8 mouse cellular contexts compared by ENCODE assay signal in the genomic region with DNA sequence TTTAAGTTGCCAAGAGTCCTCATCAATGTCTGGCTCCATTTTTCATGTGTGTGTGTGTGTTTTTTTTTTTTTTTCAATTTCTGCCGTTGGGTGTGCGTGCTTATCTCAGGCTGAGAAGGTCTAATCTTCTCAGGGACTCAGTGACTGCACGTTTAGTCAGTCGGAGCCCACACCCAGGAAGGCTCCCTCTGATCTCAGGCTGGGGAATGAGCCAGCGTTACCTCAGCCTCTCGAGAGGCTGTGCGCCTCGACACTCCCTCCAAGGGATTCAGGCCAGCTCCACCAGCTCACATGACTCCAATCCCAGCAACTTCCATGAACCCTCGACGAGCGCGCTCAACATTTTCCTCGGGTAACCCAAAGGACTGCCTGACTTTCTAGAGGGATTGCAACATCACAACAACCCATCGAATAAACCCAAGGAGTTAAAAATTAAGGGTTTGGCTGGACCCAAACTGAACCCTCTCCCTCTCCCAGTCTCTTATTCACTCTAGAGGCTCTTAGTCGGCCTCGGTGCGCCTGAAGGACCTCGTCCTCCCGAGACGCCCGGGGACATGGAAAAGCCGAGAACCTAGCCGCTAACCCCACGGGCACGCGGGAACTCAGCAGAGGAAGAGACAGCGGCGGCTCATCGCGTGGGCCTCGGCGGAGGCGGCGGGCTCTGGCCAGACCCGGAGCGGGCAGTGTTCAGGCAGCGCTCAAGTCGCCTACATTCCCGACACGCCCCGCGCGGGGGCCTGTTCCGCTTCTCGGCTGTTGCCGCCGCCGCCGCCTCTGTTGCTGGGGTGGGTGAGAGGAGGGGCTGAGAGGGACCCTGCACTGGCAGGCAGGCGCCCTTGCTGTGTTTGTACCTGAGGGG. TPM values are rescaled to one million over a fixed set of nuclear protein-coding genes. Genes with fewer than 3 reads are reported as not detected.
DNase-seq lines count a peak whose midpoint lies in the region; ATAC-seq and TF ChIP-seq lines count a peak whose summit lies in the region.

A gene (plus strand): TSS at position 737 of the 859 bp plus-strand sequence.

- WGBS in forebrain, embryonic 15.5 days, result under 1% methylated on average over 44 of the region's 50 CpGs
- WGBS in lung, adult 2 months, result under 1% methylated on average over 38 of the region's 50 CpGs

- H3K4me2 ChIP-seq in forebrain, embryonic 15.5 days (replicated peaks), result peak within 1 kb of the TSS; percentile 63

- peak; percentile 84 for DNase-seq in ES-E14 (ENCODE audit: low read depth, low spot score)
- peak; percentile 86 for DNase-seq in cerebellum, adult 11-12 months
- peak; percentile 78 for DNase-seq in heart, postnatal 25 days (ENCODE audit: low spot score)
- DNase-seq in layer of hippocampus, adult 18-20 months (ENCODE audit: low spot score in 2 of 2), result peak; percentile 85 to 91
- DNase-seq in lung, adult 2 months, result peak; percentile 91
- peak; percentile 84 to 85 for DNase-seq in thymus, adult 18-20 months

- no peaks in the 10 kb centered on the region for H3K27me3 ChIP-seq in forebrain, embryonic 15.5 days

- no peaks in the 10 kb centered on the region for H3K36me3 ChIP-seq in ES-E14 (ENCODE audit: control insufficient read depth, insufficient read depth, low read length, poor library complexity, severe bottlenecking)
- H3K36me3 ChIP-seq in forebrain, embryonic 15.5 days, result no peaks in the 10 kb centered on the region

- H3K9ac ChIP-seq in ES-E14 (ENCODE audit: insufficient read depth, low read depth, low read length, poor library complexity, severe bottlenecking), result peak within 1 kb of the TSS; percentile 99
- peak within 1 kb of the TSS; percentile 86 for H3K9ac ChIP-seq in forebrain, embryonic 15.5 days (replicated peaks)

- peak within 1 kb of the TSS; percentile 84 to 96 for H3K4me3 ChIP-seq in ES-E14 (ENCODE audit: insufficient read depth in 1 of 2, low read depth in 1 of 2, low read length in 2 of 2, poor library complexity in 1 of 2, severe bottlenecking in 1 of 2)
- H3K4me3 ChIP-seq in forebrain, embryonic 15.5 days, result peak within 1 kb of the TSS; percentile 59
- H3K4me3 ChIP-seq in lung, adult 2 months (replicated peaks; ENCODE audit: extremely low read depth, low read depth, low read length), result peak within 1 kb of the TSS; percentile 100

- intact Hi-C loops in heart, postnatal 25 days (cut with DNase I), result loop anchor here (1.0 to 10.0 kb wide), 2 partner anchors 17 to 981 kb away; a partner anchor contains a TSS

- in situ Hi-C loops in ES-E14 (cut with MboI; ENCODE audit: low sequenced_read_pairs in 2 of 2, unreplicated experiment in 2 of 2), result no loop called here

- H3K9me3 ChIP-seq in ES-E14 (ENCODE audit: control insufficient read depth, insufficient read depth, low read depth, low read length), result no peaks in the 10 kb centered on the region
- H3K9me3 ChIP-seq in forebrain, embryonic 15.5 days, result no peaks in the 10 kb centered on the region

- peaks cover 0 to 5% of the 10 kb centered on the region in 2 experiments; a peak in 2 of 4 replicates for H3K4me1 ChIP-seq in ES-E14 (ENCODE audit: control insufficient read depth in 2 of 2, insufficient read depth in 2 of 2, low read length in 2 of 2, poor library complexity in 1 of 2)
- peaks cover 24% of the 10 kb centered on the region for H3K4me1 ChIP-seq in forebrain, embryonic 15.5 days
- peaks cover 4% of the 10 kb centered on the region; the same call in 1 of the 2 replicates for H3K4me1 ChIP-seq in lung, adult 2 months (ENCODE audit: control insufficient read depth, insufficient read depth, low read length)

- TF ChIP-seq POLR2A in lung, adult 2 months (IDR thresholded peaks at IDR 0.05; ENCODE audit: borderline replicate concordance, extremely low read depth, low read depth, low read length), result peak; percentile 84; the same call in 1 of the 2 replicates

- ATAC-seq in forebrain, embryonic 15.5 days (replicated peaks), result peak; percentile 98
- peak; percentile 92 for ATAC-seq in neutrophil, adult 5-6 weeks (ENCODE audit: extremely low read depth, insufficient number of reproducible peaks, low FRiP score, poor library complexity, severe bottlenecking)

- TF ChIP-seq CTCF in lung, adult 2 months (IDR thresholded peaks at IDR 0.05; ENCODE audit: insufficient read depth, low read length), result no peak

- H3K27ac ChIP-seq in ES-E14 (ENCODE audit: insufficient read depth, low read depth, low read length, poor library complexity, severe bottlenecking), result peak within 1 kb of the TSS; percentile 93
- peak within 1 kb of the TSS; percentile 96 for H3K27ac ChIP-seq in forebrain, embryonic 15.5 days (replicated peaks)

TF ChIP-seq in ES-E14, 5 proteins besides CTCF, POLR2A, EP300 and RAD21:
- TF ChIP-seq ZNF384 (IDR thresholded peaks at IDR 0.05; ENCODE audit: low read depth, low read length) (peak; percentile 58; the same call in 1 of the 2 replicates), HCFC1 (IDR thresholded peaks at IDR 0.05; ENCODE audit: borderline replicate concordance, insufficient read depth, low read length) (no peak; the same call in 1 of the 2 replicates), ZC3H11A (IDR thresholded peaks at IDR 0.05; ENCODE audit: borderline replicate concordance, low read depth, low read length) (no peak), MAFK (IDR thresholded peaks at IDR 0.05; ENCODE audit: insufficient read depth, low read depth, low read length) (no peak)

RNA-seq across cellular contexts. Expression of the gene that starts here (rescaled TPM):
- total RNA-seq in ES-E14 (2012; rRNA removed), result 40.5 and 48.6 TPM in 2 replicates
- 116 and 128 TPM in 2 replicates for polyA plus RNA-seq in forebrain, embryonic 15.5 days (2015; fragmentation: Nextera tagmentation; extraction: Ambion mirVana)
- total RNA-seq in heart, postnatal 25 days (2021), result 10 to 100 TPM; 23.7 to 24.1 TPM
- 10 to 100 TPM; 89.2 to 91.4 TPM for total RNA-seq in layer of hippocampus, adult 18-20 months (2021)
- polyA plus RNA-seq in lung, adult 2 months (2012; rRNA removed), result 13.7 and 15.3 TPM in 2 replicates
- 30.8 and 33.3 TPM in 2 replicates for total RNA-seq in neutrophil, adult 5-6 weeks (2017)

Comparison
In these comparisons a context has a peak if more than half of its experiments do, and no peak if none do; other contexts are left out.
1. Peak in every context shown above with its lines: DNase-seq, ATAC-seq, H3K4me3 ChIP-seq and H3K27ac ChIP-seq.